Mouse (Mus musculus): ENCODE data around the gene Rapgef1.
"Not testable (repeated sequence)": the region's sequence is repeated elsewhere in the genome, so short reads cannot be mapped to it uniquely, and the experiment has no call there.

Rapgef1 gene

DNA sequence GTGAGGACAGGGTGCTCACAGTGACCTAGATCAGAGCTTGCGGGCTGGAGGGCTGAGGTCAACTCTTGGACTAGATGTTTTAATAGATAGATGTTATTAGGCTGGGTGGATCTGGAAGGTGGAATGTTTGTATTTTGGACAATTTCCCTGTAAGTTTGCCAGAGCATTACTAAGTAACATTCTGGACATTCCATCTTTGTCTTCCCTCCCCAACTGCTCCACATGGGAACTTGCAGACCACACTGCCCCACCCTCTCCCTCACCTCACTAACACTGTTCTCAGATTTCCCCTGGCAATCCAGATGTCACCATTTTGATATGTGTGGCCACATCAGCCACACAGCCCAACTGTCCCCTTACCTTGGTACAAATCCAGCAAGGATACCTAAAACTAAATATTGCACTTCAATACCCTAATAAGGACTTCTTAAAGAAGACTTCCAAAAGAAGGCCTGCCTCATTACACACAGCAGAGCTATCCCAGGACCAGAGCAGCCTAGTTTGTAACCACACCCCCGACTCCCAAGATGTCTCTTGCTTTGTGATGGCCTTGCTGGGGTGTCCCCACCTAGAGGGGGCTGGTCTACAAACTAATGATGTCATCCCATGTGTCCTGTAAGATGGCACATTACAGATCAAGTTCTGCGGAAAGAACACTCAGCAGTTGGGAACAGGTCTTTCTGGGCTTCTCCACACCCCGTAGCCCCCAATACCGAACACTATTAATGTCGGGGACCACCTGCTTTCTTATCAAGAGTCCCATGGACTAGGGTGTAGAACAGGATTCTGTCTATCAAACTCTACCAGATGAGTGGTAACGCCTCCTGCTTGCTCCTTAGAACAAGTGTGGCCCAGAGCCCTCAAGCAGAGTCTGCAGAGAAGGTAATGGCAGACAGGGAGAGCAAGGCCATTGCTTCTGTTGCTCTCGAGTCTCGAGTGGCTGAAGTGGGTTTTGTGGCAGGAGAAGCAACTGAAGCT, 83.9 kb downstream of the Rapgef1 start:
- no peak for DNase-seq (ENCODE audit: low spot score in 2 of 2)

DNA sequence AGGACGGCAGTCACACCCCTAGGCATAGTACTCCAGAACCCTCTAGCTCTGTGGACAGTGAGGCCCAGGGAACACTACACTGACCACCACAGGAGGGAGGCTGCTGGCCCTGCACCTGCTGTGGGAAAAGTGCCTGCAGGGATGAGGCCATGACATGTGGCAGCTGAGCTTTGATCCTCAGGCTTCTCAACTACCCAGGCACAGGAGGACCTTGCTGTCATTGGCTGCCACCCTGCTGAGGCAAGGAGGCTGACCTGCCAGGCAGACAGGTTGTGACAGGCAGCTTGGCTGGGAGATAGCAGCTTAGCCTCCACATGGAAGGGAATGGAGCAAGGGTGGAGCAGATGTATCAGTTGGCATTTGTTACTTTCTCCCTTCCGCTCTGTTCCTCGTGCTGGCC, 86.0 kb downstream of the Rapgef1 start:
- DNase-seq (ENCODE audit: low spot score in 2 of 2) = peak in 1 of 2 experiments; percentile 42

DNA sequence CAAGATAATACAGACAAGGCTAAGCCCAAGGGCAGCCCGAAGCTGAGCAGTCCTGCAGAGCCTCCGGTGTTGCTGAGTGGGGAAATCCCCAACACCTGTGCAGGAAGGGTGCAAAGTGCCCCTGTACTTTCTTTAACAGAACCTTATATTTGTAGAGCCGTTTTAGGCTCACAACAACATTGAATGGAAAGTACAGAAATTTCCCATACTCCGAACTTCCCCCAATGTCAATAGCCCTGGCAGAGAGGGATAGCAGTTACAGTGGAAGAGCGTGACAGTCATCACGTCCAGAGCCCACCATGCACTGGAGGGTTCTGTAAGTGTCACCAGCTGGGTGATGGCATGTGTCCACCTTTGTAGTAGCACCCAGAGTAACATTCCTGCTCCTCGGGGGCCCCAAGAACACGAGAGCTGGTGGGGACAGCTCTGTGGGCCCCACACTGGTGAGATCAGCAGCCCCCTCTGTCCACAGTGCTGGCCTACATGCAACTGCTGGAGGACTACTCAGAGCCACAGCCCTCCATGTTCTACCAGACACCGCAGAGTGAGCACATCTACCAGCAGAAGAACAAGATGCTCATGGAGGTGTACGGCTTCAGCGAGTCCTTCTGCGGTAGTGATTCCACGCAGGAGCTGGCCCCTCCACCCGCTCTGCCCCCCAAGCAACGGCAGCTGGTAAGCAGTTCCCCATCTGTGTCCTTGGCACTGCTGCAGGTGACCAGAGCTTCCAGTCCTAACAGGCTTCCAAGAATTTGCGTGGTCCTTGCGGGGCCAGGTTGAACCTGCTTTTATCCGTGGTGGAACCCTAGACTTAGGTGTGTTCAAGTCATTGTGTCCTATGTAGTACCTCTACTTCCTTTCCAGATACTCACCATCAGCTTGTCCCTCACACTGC, 87.5 kb downstream of the Rapgef1 start:
- DNase-seq (ENCODE audit: low spot score in 2 of 2) = peak in 1 of 2 experiments; percentile 43

DNA sequence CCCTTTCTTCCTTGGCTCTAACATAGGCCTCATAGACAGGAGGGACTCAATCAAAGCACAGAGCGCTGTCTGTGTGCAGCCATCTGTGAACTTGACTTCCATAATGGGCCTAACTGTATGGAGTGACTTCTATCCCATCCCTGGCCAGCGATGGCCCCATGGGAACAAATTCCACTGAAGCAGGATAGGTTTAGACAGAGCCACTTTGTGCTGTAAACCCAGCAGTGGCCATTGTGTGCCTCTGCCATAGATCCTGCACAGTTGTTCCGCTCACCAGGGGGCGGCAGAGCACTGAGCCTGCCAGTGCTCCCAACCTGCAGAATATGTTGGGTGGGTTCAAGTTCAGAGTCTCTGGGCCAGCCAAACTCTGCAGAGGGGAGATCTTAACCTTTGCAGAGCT, 88.2 kb downstream of the Rapgef1 start:
- peak in 1 of 2 experiments; percentile 34 for DNase-seq (ENCODE audit: low spot score in 2 of 2)

DNA sequence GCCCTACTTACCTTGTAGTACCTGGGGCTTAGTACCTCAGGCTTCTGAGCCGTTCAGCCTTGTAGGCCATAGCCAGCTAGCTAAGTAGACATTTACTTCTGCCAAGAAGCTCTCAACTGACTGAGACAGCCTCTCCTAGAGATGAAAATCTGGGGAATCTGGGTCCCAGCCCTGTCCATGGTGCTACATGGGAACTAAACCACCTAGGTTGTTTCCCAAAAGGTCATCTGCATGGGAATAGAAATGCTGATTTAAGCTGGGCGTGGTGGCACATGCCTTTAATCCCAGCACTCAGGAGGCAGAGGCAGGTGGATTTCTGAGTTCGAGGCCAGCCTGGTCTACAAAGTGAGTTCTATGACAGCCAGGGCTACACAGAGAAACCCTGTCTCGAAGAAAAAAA, 88.7 kb downstream of the Rapgef1 start:
- DNase-seq (ENCODE audit: low spot score in 2 of 2) = not testable (repeated sequence)

DNA sequence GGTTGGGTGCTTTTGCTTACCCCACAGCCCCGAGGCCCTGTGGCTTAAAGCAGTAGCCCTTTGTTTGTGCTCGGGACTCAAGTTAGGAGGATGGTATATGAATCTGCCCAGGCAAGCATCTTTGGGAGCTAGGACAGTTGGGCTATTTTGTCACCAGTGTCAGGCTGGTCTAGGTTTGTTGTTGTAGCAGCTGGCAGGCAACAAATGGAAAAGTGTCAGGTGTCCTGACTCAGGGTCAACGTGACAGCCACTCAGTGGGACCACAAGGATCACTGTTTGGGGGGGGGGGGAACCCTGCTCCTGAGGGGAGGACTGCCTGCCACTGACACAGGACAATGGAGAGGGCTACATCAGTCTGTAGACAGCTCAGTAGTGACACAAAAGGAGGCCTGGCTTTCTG, 91.5 kb downstream of the Rapgef1 start:
- DNase-seq (ENCODE audit: low spot score in 2 of 2) = no peak

DNA sequence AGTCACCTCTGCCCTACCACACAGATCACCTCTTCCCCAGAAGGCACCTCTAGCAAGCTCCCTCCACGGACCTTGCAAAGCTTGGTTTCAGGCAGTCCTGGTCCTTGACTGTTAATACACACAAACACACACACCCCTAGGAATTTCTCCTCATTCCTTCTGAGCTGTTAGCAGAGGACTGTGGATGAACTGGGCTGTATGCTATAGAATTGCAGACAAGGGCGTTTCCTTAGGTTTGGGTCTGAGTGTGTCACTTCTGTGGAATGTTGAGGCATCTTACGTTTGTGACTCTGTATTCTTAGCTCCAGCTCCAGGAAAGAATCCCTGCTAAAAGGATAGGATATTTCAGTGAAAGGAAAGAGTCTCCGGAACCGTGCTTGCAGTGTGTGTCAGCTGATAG, 92.4 kb downstream of the Rapgef1 start:
- no peak for DNase-seq (ENCODE audit: low spot score in 2 of 2)

DNA sequence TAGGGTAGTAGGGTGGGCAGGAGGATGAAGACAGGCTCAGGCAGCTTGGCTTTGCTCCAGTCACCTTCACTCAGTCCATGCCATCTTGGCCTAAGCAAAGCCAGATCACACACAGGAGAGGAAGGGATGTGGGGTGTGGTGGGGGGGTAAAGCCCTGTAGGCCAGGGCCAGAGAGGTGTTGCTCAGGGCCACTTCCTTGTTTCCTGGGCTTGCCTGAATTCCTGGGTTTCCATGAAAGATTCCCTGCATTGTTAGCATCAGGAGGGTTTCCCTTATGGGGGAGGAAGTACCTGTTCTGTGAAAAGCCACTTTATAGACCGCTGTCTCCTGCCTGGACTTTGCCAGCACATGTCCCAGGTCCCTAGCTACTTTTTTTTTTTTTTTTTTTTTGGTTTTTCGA, 94.0 kb downstream of the Rapgef1 start:
- DNase-seq (ENCODE audit: low spot score in 2 of 2) = no peak

DNA sequence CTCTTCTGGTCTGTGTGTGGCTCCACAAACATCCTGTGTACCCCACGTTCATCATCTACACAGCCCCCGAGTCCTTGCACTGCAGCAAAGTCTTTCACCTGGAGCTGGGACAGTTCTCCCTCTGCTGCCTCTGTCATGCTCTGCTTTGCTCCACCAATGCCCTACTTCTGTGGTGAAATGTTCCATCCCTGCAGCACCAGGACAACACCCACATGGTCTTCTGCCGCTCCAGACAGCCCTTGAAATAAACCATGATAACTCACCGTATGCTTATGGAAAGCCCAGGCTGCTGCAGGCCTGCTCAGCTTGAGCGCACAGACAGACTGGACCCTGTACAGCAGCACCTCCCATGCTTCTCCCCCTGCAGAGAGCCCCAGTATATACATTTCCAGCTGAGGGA, 94.6 kb downstream of the Rapgef1 start:
- DNase-seq (ENCODE audit: low spot score in 2 of 2) = no peak

DNA sequence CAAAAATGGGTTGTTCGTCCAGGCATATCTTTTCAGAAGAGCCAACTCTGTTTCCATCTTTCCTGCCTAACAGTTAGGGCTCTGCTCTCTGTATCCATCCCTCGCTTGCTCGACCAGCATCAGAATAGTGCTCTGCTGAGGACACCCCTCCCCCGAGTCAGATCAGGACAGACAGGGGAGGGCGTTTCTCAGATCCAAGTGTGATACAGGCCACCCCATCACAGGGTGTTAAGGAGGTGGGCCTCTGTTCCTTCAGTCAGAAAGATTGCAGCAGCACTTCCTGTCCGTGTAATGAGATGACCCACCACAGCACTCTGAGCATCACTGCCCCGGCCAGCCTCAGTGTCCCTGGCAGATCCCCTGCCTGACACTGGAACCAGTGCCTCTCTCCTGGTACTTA, 96.6 kb downstream of the Rapgef1 start:
- DNase-seq (ENCODE audit: low spot score in 2 of 2) = no peak

DNA sequence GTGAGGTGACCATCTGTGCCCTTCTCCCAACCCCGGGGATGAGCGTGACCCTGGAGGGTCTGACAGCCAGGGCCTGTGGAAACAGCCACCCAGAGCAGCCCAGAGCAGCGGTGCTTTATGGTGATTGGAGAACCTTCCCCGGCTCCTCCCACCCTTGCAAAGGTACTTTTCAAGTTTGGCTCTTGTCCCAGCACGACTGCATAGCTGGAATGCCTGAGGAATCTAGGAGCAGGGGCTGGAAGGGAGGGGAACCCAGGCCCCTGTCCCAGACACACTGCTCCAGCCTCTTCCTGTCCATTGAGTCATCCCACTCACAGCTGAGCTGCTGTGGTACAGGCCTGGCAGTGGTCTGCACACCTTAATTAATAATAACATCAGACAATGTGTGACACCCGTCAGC, 97.2 kb downstream of the Rapgef1 start:
- no peak for DNase-seq (ENCODE audit: low spot score in 2 of 2)

DNA sequence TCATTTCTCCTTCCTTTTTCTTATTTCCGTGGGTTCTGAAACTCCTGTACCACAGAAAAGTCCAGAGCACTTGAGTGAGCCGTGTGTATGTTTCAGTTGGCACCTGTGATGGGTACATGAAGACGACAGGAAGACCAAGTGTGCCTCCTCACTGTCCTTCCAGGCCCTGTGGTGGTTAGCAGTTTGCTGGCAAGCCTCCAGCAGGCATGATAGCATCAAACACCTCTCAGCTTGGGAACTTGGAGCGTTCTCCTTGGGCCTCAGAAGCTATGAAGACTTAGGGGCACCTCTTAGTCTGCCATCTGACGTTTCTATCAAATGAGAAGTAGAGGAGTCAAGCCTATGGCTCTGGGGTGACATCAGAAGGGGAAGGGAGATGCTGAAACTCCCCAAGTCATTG, 99.1 kb downstream of the Rapgef1 start:
- DNase-seq (ENCODE audit: low spot score in 2 of 2) = no peak

DNA sequence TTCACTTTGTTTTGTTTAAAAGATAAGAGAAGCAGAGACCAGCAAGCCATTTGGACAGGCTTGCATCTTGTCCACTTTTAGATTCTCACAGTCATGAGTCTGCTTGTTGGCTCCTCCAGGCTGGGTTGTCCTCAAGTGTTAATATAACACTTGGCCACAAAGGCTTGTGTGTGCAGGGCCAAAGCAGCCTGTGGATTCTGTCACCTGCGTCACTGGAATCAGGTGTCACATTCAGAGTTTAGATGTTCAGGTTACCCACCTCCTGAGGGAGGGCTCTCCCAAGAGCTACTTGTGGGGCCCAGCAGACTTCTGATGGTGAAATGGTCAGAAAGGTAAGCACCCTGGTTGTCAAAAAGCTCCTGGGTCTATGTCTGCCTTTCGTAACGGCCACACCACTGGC, 103.6 kb downstream of the Rapgef1 start:
- DNase-seq (ENCODE audit: low spot score in 2 of 2) = no peak

DNA sequence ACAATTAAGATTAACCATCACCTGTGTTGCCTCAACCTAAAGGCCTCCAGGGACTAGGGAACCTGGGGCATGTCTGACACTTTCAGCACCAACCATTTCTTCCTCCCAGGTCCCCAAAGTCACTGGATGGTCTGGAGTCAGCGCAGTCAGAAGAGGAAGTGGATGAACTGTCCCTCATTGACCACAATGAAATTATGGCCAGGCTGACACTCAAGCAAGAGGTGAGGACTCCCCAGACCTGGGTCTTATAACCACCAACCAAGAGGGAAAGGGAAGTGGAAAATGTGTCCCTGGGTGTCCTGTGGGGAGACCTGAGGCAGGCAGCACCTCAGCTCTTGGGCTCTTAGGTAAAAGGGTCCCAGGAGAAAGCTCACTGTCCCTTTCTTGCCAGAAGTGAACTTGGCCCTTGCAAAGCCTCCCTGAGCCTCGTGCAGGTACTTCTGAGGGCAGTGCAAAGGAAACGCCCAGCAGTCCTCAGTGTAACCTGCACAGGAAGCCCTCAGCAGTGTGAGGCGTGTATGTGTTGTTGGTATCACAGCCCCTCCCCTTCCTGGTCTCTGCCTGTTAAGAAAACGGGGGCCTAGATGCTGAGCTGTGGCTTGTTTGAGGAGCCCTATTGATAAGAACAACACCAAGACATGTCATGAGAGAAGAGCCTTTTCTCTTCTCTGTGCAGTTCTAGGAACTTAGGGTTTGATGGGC, 105.3 kb downstream of the Rapgef1 start:
- no peak for DNase-seq (ENCODE audit: low spot score in 2 of 2)

DNA sequence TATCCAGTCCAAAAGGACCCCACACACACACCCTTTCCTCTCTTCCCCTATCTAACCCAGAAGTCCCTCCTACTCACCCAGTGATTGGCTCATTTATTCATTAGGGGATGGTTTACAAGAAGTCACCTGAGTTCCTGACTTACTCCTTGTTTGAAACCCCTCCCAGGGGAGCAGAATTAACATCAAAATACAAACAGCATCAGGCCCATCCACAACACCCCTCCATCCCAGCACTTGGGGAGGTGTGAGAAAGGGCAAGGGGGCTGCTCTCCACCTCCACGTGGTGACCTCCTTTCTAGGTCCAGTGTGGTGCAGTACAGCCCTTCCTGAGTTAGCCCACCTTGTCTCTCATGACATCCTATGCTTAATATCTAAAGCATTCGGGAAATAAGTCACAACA, 110.0 kb downstream of the Rapgef1 start:
- no peak for DNase-seq (ENCODE audit: low spot score in 2 of 2)

DNA sequence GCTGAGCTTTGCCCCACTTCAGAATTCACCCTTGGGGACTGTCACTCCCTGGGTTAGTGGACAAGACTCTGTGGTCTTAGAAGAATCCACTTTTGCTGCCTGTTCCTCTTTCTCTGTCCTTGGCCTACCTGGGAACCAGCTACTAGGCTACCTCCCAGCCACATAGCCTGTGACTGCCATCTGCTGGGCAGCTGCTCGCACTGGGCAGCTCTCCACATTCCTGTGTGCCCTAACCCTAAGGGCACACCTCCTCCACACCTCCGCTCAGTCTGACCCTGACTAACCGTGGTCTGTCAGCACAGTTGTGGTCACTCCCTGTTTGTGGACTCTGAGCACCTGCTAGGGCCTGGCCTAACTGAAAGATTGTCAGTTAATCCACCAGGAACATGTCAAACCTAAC, 112.0 kb downstream of the Rapgef1 start:
- DNase-seq (ENCODE audit: low spot score in 2 of 2) = no peak

DNA sequence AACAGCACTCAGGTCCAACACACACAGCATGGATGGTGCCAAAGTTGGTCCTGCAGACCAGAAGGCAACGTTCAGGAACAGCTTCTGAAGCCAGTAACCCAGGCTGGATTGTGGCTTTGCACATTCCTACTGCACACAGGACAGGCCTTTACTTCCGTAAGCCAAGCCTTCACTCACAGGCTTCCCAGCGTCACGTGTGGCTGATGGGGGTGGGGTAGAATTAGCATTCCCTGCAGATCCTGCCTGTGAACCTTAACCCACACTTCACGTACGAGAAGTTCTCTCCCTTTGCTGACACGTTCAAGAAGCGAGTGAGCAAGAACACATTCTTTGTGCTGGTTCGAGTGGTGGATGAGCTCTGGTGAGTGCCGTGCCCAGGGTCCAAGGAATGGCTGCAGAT, 113.0 kb downstream of the Rapgef1 start:
- no peak for DNase-seq (ENCODE audit: low spot score in 2 of 2)

DNA sequence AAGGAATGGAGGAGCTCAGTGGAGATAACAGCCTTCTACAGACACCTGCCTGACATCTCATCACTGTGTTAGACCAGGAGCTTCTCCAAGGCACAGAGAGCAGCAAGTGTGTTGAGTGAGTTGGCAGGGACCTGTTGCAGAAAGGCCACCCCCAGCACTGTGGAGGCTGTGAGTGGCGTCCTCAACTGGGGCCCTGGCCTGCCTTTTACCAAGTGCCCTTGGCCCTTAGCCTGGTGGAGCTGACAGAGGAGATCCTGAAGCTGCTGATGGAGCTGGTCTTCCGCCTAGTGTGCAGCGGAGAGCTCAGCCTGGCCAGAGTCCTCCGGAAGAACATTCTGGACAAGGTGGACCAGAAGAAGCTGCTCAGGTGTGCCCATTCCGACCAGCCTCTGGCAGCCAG, 113.8 kb downstream of the Rapgef1 start:
- no peak for DNase-seq (ENCODE audit: low spot score in 2 of 2)

DNA sequence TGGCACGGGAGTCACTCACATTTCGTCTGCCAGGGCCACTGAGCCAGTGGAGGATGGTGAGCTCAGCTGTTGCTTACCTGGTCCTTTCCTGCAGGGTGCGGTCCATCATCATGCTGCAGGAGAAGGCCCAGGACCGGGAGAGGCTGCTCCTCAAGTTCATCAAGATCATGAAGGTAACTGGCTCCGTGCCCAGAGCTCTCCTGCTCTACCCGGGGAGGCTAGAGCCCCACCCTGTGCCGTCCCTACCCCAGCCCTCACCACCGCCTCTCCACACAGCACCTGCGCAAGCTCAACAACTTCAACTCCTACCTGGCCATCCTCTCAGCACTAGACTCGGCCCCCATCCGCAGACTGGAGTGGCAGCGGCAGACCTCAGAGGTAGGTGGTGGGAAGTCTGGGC, 116.2 kb downstream of the Rapgef1 start:
- DNase-seq (ENCODE audit: low spot score in 2 of 2) = no peak

DNA sequence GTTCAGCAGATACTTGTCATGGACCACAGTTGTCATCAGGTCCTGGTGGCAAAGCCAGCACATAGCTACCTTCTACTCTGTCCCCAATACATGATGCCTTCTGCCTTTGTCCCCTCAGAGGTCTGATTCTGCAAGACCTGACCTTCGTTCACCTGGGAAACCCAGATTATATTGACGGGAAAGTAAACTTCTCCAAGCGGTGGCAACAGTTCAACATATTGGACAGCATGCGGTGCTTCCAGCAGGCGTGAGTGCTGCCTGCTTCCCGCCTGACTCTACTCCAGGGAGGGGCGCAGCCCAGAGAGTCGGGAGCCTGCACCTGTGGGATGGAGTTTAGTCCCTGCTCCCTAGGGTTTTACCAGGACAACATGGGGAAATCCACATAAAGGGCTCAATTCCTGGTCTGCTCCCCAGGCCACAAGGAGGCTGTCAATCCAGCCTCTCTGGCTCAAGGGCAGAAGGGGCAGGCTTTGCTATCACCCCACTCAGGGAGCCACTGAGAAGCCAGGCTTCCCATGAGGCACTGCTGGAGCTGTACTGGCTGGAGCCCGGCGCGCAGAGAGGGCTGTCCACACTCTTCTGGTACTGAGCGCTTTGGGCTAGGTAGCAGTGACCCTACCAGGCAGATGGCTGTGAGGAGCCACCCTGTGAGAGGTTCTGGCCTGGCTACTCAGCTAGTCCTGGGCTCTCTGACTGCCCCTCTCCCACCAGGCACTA, 117.8 kb downstream of the Rapgef1 start:
- DNase-seq (ENCODE audit: low spot score in 2 of 2) = no peak

DNA sequence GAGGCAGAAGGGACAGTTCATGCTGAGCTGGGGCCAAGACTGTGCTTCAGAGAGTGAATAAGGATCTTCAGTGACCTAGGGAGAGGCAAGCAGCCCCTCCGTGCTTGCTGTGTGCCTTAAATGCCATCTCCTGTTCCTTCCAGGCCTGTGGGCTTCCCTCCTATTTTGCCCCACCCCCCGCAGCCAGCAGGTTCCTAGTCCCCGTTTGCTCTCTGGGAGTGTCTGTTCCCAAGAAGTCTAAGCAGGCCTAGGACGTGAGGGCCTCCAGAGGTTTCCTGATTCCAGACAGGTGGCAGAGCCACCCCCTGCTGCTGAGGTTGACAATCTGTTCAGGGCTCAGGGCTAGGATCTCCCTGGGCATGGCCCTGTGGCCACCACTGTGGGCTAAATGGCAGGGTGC, 119.3 kb downstream of the Rapgef1 start:
- no peak for DNase-seq (ENCODE audit: low spot score in 2 of 2)

Data from cerebellum, postnatal 4 days (tissue).